Mouse (Mus musculus) heart, embryonic 13.5 days (tissue): ENCODE results near the gene Plau. TPM values are rescaled to one million over a fixed set of nuclear protein-coding genes. Genes with fewer than 3 reads are reported as not detected.

ENCODE experiments used
- ATAC-seq: fragments of 200-750 bp; cut with Nextera tagmentation; 2 replicates; pipeline ENCODE4 v1.8.0; 2017; ENCODE audit warnings: moderate TSS enrichment; ENCODE audit not compliant: insufficient number of reproducible peaks, low FRiP score, low TSS enrichment; ENCODE audit errors: extremely low read depth
- H3K27ac ChIP-seq: fragments of 300-500 bp; sonication (generic); replicated peaks from 2 replicates; pipeline ENCODE4 v1.5.1; 2015; ENCODE audit warnings: moderate library complexity, mild to moderate bottlenecking, inconsistent platforms
- H3K27me3 ChIP-seq: fragments of 300-500 bp; sonication (generic); replicated peaks from 2 replicates; pipeline ENCODE4 v1.6.1; 2015; ENCODE audit warnings: mild to moderate bottlenecking, inconsistent platforms
- H3K36me3 ChIP-seq: fragments of 300-500 bp; sonication (generic); 2 replicates; pipeline ENCODE4 v1.6.1; 2015; ENCODE audit warnings: mild to moderate bottlenecking, inconsistent platforms
- H3K4me1 ChIP-seq: fragments of 300-500 bp; sonication (generic); 2 replicates; pipeline ENCODE4 v1.6.1; 2015; ENCODE audit warnings: inconsistent platforms
- H3K4me2 ChIP-seq: fragments of 300-500 bp; sonication (generic); 2 replicates; pipeline ENCODE4 v1.6.1; 2015; ENCODE audit warnings: inconsistent platforms, mild to moderate bottlenecking, moderate library complexity
- H3K4me3 ChIP-seq: fragments of 300-500 bp; sonication (generic); 2 replicates; pipeline ENCODE4 v1.5.1; 2015; ENCODE audit warnings: moderate library complexity, mild to moderate bottlenecking, inconsistent platforms
- H3K9ac ChIP-seq: fragments of 300-500 bp; sonication (generic); 2 replicates; pipeline ENCODE4 v1.6.1; 2015; ENCODE audit warnings: inconsistent platforms, mild to moderate bottlenecking, moderate library complexity
- H3K9me3 ChIP-seq: fragments of 300-500 bp; sonication (generic); 2 replicates; pipeline ENCODE4 v1.6.1; 2016; ENCODE audit warnings: inconsistent platforms
- WGBS: fragments of 180-500 bp; shearing (Covaris S2); methylation state at CpG from one replicate; pipeline ENCODE4 v1.1.7; 2015; ENCODE audit warnings: mixed read lengths; 5-methylcytosine and 5-hydroxymethylcytosine counted together
- polyA plus RNA-seq: library from polyadenylated mRNA; unstranded; fragments of >200 nt; fragmentation: Nextera tagmentation; extraction: Ambion mirVana; gene quantifications from 2 replicates; pipeline ENCODE4 v1.2.1, GENCODE M21; 2015

The Plau gene
- polyA plus RNA-seq, 1 experiment from 2014 or later = 1.4 TPM

- H3K36me3 ChIP-seq = no peaks in the 10 kb centered on the region
- H3K4me2 ChIP-seq = no peak overlapping the region
- H3K27me3 ChIP-seq = no peaks in the 10 kb centered on the region
- no peak for ATAC-seq
- no peak overlapping the region for H3K27ac ChIP-seq
- H3K9ac ChIP-seq = no peak overlapping the region
- H3K9me3 ChIP-seq = no peaks in the 10 kb centered on the region
- H3K4me3 ChIP-seq = no peak overlapping the region
- peaks cover 17% of the 10 kb centered on the region for H3K4me1 ChIP-seq
These were observed 26.6 kb upstream of the Plau start for GRCm38 (mm10) chr14:20809820-20810219.

GRCm38 (mm10) chr14:20811236-20811635 lies 25.2 kb upstream of the Plau start:
- Histone ChIP-seq H3K27ac (no peak overlapping the region), H3K27me3 (no peaks in the 10 kb centered on the region), H3K9me3 (0 out of 2 replicates have a peak, but pooled peaks cover 2% of the 10 kb centered on the region), H3K4me1 (peaks cover 4% of the 10 kb centered on the region), H3K36me3 (no peaks in the 10 kb centered on the region), H3K9ac (no peak overlapping the region), H3K4me3 (no peak overlapping the region), H3K4me2 (no peak overlapping the region)
- WGBS = 85% methylated on average over 8 of the region's 8 CpGs
- no peak for ATAC-seq

- no peaks in the 10 kb centered on the region for H3K27me3 ChIP-seq
- 67% methylated on average over 7 of the region's 7 CpGs for WGBS
- no peak overlapping the region for H3K4me3 ChIP-seq
- no peak for ATAC-seq
- no peaks in the 10 kb centered on the region for H3K36me3 ChIP-seq
- no peaks in the 10 kb centered on the region for H3K4me1 ChIP-seq
- no peak overlapping the region for H3K9ac ChIP-seq
- H3K4me2 ChIP-seq = no peak overlapping the region
- no peak overlapping the region for H3K27ac ChIP-seq
- H3K9me3 ChIP-seq = 0 out of 2 replicates have a peak, but pooled peaks cover 6% of the 10 kb centered on the region
These were observed 24.6 kb upstream of the Plau start for GRCm38 (mm10) chr14:20811779-20812406.

- Histone ChIP-seq H3K4me1 (no peaks in the 10 kb centered on the region), H3K36me3 (no peaks in the 10 kb centered on the region), H3K4me2 (no peak overlapping the region), H3K27ac (no peak overlapping the region), H3K9ac (no peak overlapping the region), H3K9me3 (0 out of 2 replicates have a peak, but pooled peaks cover 6% of the 10 kb centered on the region), H3K4me3 (no peak overlapping the region), H3K27me3 (no peaks in the 10 kb centered on the region)
- no peak for ATAC-seq
- 75% methylated on average over 3 of the region's 3 CpGs for WGBS
These were observed 21.0 kb upstream of the Plau start for GRCm38 (mm10) chr14:20815448-20815847.

GRCm38 (mm10) chr14:20824517-20824916 lies 11.9 kb upstream of the Plau start:
- Histone ChIP-seq H3K4me2 (no peak overlapping the region), H3K36me3 (no peaks in the 10 kb centered on the region), H3K4me1 (no peaks in the 10 kb centered on the region), H3K9me3 (no peaks in the 10 kb centered on the region), H3K4me3 (no peak overlapping the region), H3K27ac (no peak overlapping the region), H3K27me3 (no peaks in the 10 kb centered on the region), H3K9ac (no peak overlapping the region)
- whole genome bisulfite sequencing = 79% methylated on average over 1 of the region's 1 CpGs
- no peak for ATAC-seq

GRCm38 (mm10) chr14:20825516-20825915 lies 10.9 kb upstream of the Plau start:
- 80% methylated on average over 2 of the region's 2 CpGs for WGBS
- no peaks in the 10 kb centered on the region for H3K27me3 ChIP-seq
- H3K4me3 ChIP-seq = no peak overlapping the region

GRCm38 (mm10) chr14:20827061-20827460 lies 9.4 kb upstream of the Plau start:
- Histone ChIP-seq H3K4me1 (peaks cover 14% of the 10 kb centered on the region), H3K27me3 (no peaks in the 10 kb centered on the region), H3K9ac (no peak overlapping the region), H3K36me3 (no peaks in the 10 kb centered on the region), H3K9me3 (no peaks in the 10 kb centered on the region), H3K4me2 (no peak overlapping the region), H3K27ac (no peak overlapping the region), H3K4me3 (no peak overlapping the region)
- no peak for ATAC-seq
- 76% methylated on average over 8 of the region's 8 CpGs for WGBS

More at GRCm38 (mm10) chr14:20825516-20825915, 10.9 kb upstream of the Plau start:
- Histone ChIP-seq H3K27ac (no peak overlapping the region), H3K4me1 (no peaks in the 10 kb centered on the region), H3K4me2 (no peak overlapping the region), H3K9me3 (no peaks in the 10 kb centered on the region), H3K36me3 (no peaks in the 10 kb centered on the region), H3K9ac (no peak overlapping the region)
- ATAC-seq = no peak

GRCm38 (mm10) chr14:20827491-20827890 lies 9.0 kb upstream of the Plau start:
- Histone ChIP-seq H3K9ac (no peak overlapping the region), H3K36me3 (no peaks in the 10 kb centered on the region), H3K9me3 (no peaks in the 10 kb centered on the region), H3K27ac (no peak overlapping the region), H3K4me3 (no peak overlapping the region), H3K4me2 (no peak overlapping the region), H3K4me1 (peaks cover 15% of the 10 kb centered on the region), H3K27me3 (no peaks in the 10 kb centered on the region)
- no peak for ATAC-seq
- WGBS = 82% methylated on average over 5 of the region's 5 CpGs

- no peak overlapping the region for H3K4me3 ChIP-seq
- H3K27ac ChIP-seq = no peak overlapping the region
- peaks cover 15% of the 10 kb centered on the region for H3K4me1 ChIP-seq
- H3K4me2 ChIP-seq = no peak overlapping the region
- no peak overlapping the region for H3K9ac ChIP-seq
- 75% methylated on average over 3 of the region's 3 CpGs for WGBS
- H3K27me3 ChIP-seq = no peaks in the 10 kb centered on the region
- no peak for ATAC-seq
- no peaks in the 10 kb centered on the region for H3K9me3 ChIP-seq
- H3K36me3 ChIP-seq = no peaks in the 10 kb centered on the region
These were observed 7.9 kb upstream of the Plau start for GRCm38 (mm10) chr14:20828524-20828923.

GRCm38 (mm10) chr14:20829523-20830366 lies 6.7 kb upstream of the Plau start:
- H3K4me3 ChIP-seq = no peak overlapping the region
- no peak for ATAC-seq
- WGBS = 72% methylated on average over 12 of the region's 12 CpGs
- H3K9ac ChIP-seq = no peak overlapping the region
- H3K4me1 ChIP-seq = peaks cover 15% of the 10 kb centered on the region
- H3K4me2 ChIP-seq = no peak overlapping the region
- H3K9me3 ChIP-seq = no peaks in the 10 kb centered on the region
- H3K36me3 ChIP-seq = no peaks in the 10 kb centered on the region
- H3K27ac ChIP-seq = no peak overlapping the region; the same call in 1 of the 2 replicates
- H3K27me3 ChIP-seq = no peaks in the 10 kb centered on the region

- no peak for ATAC-seq
- Histone ChIP-seq H3K9ac (no peak overlapping the region), H3K27ac (no peak overlapping the region), H3K4me1 (peaks cover 19% of the 10 kb centered on the region), H3K36me3 (no peaks in the 10 kb centered on the region), H3K4me3 (no peak overlapping the region), H3K9me3 (no peaks in the 10 kb centered on the region), H3K4me2 (no peak overlapping the region), H3K27me3 (no peaks in the 10 kb centered on the region)
- 57% methylated on average over 9 of the region's 9 CpGs for WGBS
These were observed 5.1 kb upstream of the Plau start for GRCm38 (mm10) chr14:20831141-20831910.
